16 mouse cellular contexts compared by ENCODE assay signal in genomic region chr4:70783487-70783886, GRCm38 (mm10).
DNase-seq lines count a peak whose midpoint lies in the region; ATAC-seq and TF ChIP-seq lines count a peak whose summit lies in the region.
"Had no signal": no experiment of that assay in that cellular context is flagged by ENCODE, and none has a peak within 500 bp of the region (broad histone marks: within the 10 kb centered on the region; RNA-seq: fewer than 3 reads in every experiment).

No protein-coding gene starts in this region.

- ATAC-seq in forebrain, postnatal 0 days, result no peak
- no peak for ATAC-seq in forebrain, embryonic 11.5 days (replicated peaks; ENCODE audit: low FRiP score)
- ATAC-seq: hindbrain, embryonic 16.5 days; lung, postnatal 0 days had no signal

- no peaks in the 10 kb centered on the region for H3K9me3 ChIP-seq in forebrain, postnatal 0 days (ENCODE audit: low read length)
- no peaks in the 10 kb centered on the region for H3K9me3 ChIP-seq in forebrain, embryonic 11.5 days (ENCODE audit: control insufficient read depth, low read length)
- H3K9me3 ChIP-seq: embryonic facial prominence, embryonic 13.5 days; heart, embryonic 10.5 days had no signal

- DNase-seq in forebrain, postnatal 0 days, result no peak
- DNase-seq in forebrain, embryonic 11.5 days (ENCODE audit: low spot score), result no peak
- no peak for DNase-seq in left cerebral cortex, adult 2 months (ENCODE audit: extremely low spot score in 1 of 2, low spot score in 2 of 2)
- no peak for DNase-seq in left cerebral cortex, adult 8-10 months (ENCODE audit: low spot score in 2 of 2)
- DNase-seq in brain, embryonic 14.5 days (ENCODE audit: low read depth), result peak; percentile 19
- DNase-seq in retina, postnatal 1 day, result peak; percentile 6
- no peak for DNase-seq in heart, postnatal 4 days
- DNase-seq: cerebellum, adult 11-12 months; cerebellum, postnatal 10 days; kidney, adult 11 months; right cerebral cortex, postnatal 25 days; spleen, adult 18-20 months had no signal

- intact Hi-C loops in left cerebral cortex, adult 2 months (cut with DNase I), result no loop called here

- no peak overlapping the region for H3K4me2 ChIP-seq in forebrain, postnatal 0 days (ENCODE audit: low read depth)
- no peak overlapping the region for H3K4me2 ChIP-seq in forebrain, embryonic 11.5 days (ENCODE audit: low read depth, low read length, severe bottlenecking)
- H3K4me2 ChIP-seq: embryonic facial prominence, embryonic 13.5 days had no signal

- TF ChIP-seq POLR2A in brain, embryonic 14.5 days (IDR thresholded peaks at IDR 0.05; ENCODE audit: borderline replicate concordance, extremely low read depth, insufficient read depth, insufficient read length, poor library complexity, severe bottlenecking), result no peak

- 45% methylated on average over 2 of the region's 2 CpGs for WGBS in forebrain, postnatal 0 days
- 71% methylated on average over 2 of the region's 2 CpGs for WGBS in forebrain, embryonic 11.5 days

- no peak overlapping the region for H3K27ac ChIP-seq in forebrain, postnatal 0 days (ENCODE audit: low read depth, low read length)
- H3K27ac ChIP-seq in forebrain, embryonic 11.5 days (ENCODE audit: low read depth, low read length), result no peak overlapping the region
- no peak overlapping the region for H3K27ac ChIP-seq in left cerebral cortex, adult 2 months
- H3K27ac ChIP-seq: embryonic facial prominence, embryonic 13.5 days; heart, embryonic 10.5 days had no signal

- no peaks in the 10 kb centered on the region for H3K36me3 ChIP-seq in forebrain, postnatal 0 days (ENCODE audit: insufficient read depth)
- no peaks in the 10 kb centered on the region for H3K36me3 ChIP-seq in forebrain, embryonic 11.5 days (ENCODE audit: control insufficient read depth, insufficient read depth, low read length)
- H3K36me3 ChIP-seq: embryonic facial prominence, embryonic 13.5 days; heart, embryonic 10.5 days had no signal

- H3K9ac ChIP-seq in forebrain, postnatal 0 days, result no peak overlapping the region
- H3K9ac ChIP-seq in forebrain, embryonic 11.5 days (ENCODE audit: low read length), result no peak overlapping the region
- H3K9ac ChIP-seq: embryonic facial prominence, embryonic 13.5 days had no signal

- H3K4me3 ChIP-seq in forebrain, postnatal 0 days (ENCODE audit: low read depth, low read length), result no peak overlapping the region
- no peak overlapping the region for H3K4me3 ChIP-seq in forebrain, embryonic 11.5 days (ENCODE audit: low read depth, low read length)
- no peak overlapping the region for H3K4me3 ChIP-seq in left cerebral cortex, adult 2 months
- H3K4me3 ChIP-seq: embryonic facial prominence, embryonic 13.5 days; heart, embryonic 10.5 days had no signal

- no peaks in the 10 kb centered on the region for H3K27me3 ChIP-seq in forebrain, postnatal 0 days (ENCODE audit: insufficient read depth, low read length)
- no peaks in the 10 kb centered on the region for H3K27me3 ChIP-seq in forebrain, embryonic 11.5 days (ENCODE audit: control insufficient read depth, insufficient read depth, low read length)
- H3K27me3 ChIP-seq: embryonic facial prominence, embryonic 13.5 days had no signal

- TF ChIP-seq CTCF in forebrain, postnatal 0 days (IDR thresholded peaks at IDR 0.05; ENCODE audit: low read depth), result peak; percentile 26
- TF ChIP-seq CTCF in left cerebral cortex, adult 2 months (IDR thresholded peaks at IDR 0.05), result peak; percentile 16
- TF ChIP-seq CTCF in brain, embryonic 14.5 days (IDR thresholded peaks at IDR 0.05; ENCODE audit: borderline replicate concordance, extremely low read depth, insufficient read depth, insufficient read length), result no peak

- no peaks in the 10 kb centered on the region for H3K4me1 ChIP-seq in forebrain, postnatal 0 days (ENCODE audit: insufficient read depth)
- no peaks in the 10 kb centered on the region for H3K4me1 ChIP-seq in forebrain, embryonic 11.5 days (replicated peaks; ENCODE audit: control insufficient read depth, insufficient read depth, low read length)
- H3K4me1 ChIP-seq: embryonic facial prominence, embryonic 13.5 days; heart, embryonic 10.5 days had no signal

Comparison
In these comparisons a context has a peak if more than half of its experiments do, and no peak if none do; other contexts are left out.
1. DNase-seq: peak in brain, embryonic 14.5 days (single experiment) and retina, postnatal 1 day (single experiment); none in forebrain, postnatal 0 days (single experiment), forebrain, embryonic 11.5 days (single experiment), left cerebral cortex, adult 2 months (0 of 2), left cerebral cortex, adult 8-10 months (0 of 2) and heart, postnatal 4 days (single experiment).